Mouse (Mus musculus) midbrain, embryonic 16.5 days (tissue): ENCODE results near the gene Ascc1. TPM values are rescaled to one million over a fixed set of nuclear protein-coding genes. Genes with fewer than 3 reads are reported as not detected.
"Not testable (repeated sequence)": the region's sequence is repeated elsewhere in the genome, so short reads cannot be mapped to it uniquely, and the experiment has no call there.

ENCODE experiments used
- ATAC-seq: fragments of 200-750 bp; cut with Nextera tagmentation; 2 replicates; pipeline ENCODE4 v1.8.0; 2017; ENCODE audit warnings: moderate TSS enrichment
- H3K27ac ChIP-seq: fragments of 300-500 bp; sonication (generic); 2 replicates; pipeline ENCODE4 v1.5.1; 2014; ENCODE audit warnings: mild to moderate bottlenecking, low read length, mixed read lengths
- H3K27me3 ChIP-seq: fragments of 300-500 bp; sonication (generic); 2 replicates; pipeline ENCODE4 v1.6.1; 2014; ENCODE audit warnings: low read depth, low read length, mixed read lengths; ENCODE audit not compliant: control insufficient read depth, insufficient read depth
- H3K36me3 ChIP-seq: fragments of 300-500 bp; sonication (generic); 2 replicates; pipeline ENCODE4 v1.6.1; 2014; ENCODE audit warnings: mild to moderate bottlenecking, low read length, moderate library complexity, mixed read lengths; ENCODE audit not compliant: control insufficient read depth, insufficient read depth
- H3K4me1 ChIP-seq: fragments of 300-500 bp; sonication (generic); 2 replicates; pipeline ENCODE4 v1.6.1; 2014; ENCODE audit warnings: mild to moderate bottlenecking, low read length, mixed read lengths; ENCODE audit not compliant: control insufficient read depth, insufficient read depth
- H3K4me2 ChIP-seq: fragments of 300-500 bp; sonication (generic); 2 replicates; pipeline ENCODE4 v1.6.1; 2014; ENCODE audit warnings: mild to moderate bottlenecking, low read length, mixed read lengths
- H3K4me3 ChIP-seq: fragments of 300-500 bp; sonication (generic); 2 replicates; pipeline ENCODE4 v1.5.1; 2014; ENCODE audit warnings: low read depth, mild to moderate bottlenecking, low read length, moderate library complexity, mixed read lengths
- H3K9ac ChIP-seq: fragments of 300-500 bp; sonication (generic); 2 replicates; pipeline ENCODE4 v1.6.1; 2014; ENCODE audit warnings: low read depth, low read length, mixed read lengths
- H3K9me3 ChIP-seq: fragments of 300-500 bp; sonication (generic); replicated peaks from 2 replicates; pipeline ENCODE4 v1.6.1; 2014; ENCODE audit warnings: mild to moderate bottlenecking, low read length, mixed read lengths; ENCODE audit not compliant: control insufficient read depth, poor library complexity, severe bottlenecking
- WGBS: fragments of 180-500 bp; shearing (Covaris S2); extraction: QIAGEN DNeasy Blood & Tissue Kit; methylation state at CpG from one replicate; pipeline ENCODE4 v1.1.7; 2014; 5-methylcytosine and 5-hydroxymethylcytosine counted together
- polyA plus RNA-seq: library from polyadenylated mRNA; unstranded; fragments of >200 nt; fragmentation: Nextera tagmentation; extraction: Ambion mirVana; gene quantifications from 2 replicates; pipeline ENCODE4 v1.2.1, GENCODE M21; 2015

Ascc1 gene
- polyA plus RNA-seq, 1 experiment from 2014 or later: 54.5 TPM

- no peaks in the 10 kb centered on the region for H3K9me3 ChIP-seq
- H3K36me3 ChIP-seq: peaks cover 7% of the 10 kb centered on the region; the same call in 1 of the 2 replicates
- H3K27ac ChIP-seq: no peak overlapping the region
- WGBS: 17% methylated on average over 7 of the region's 7 CpGs
- peaks cover 9% of the 10 kb centered on the region; the same call in 1 of the 2 replicates for H3K4me1 ChIP-seq
- no peak overlapping the region for H3K4me2 ChIP-seq
- no peak overlapping the region for H3K4me3 ChIP-seq
- H3K9ac ChIP-seq: no peak overlapping the region
- H3K27me3 ChIP-seq: no peaks in the 10 kb centered on the region
- no peak for ATAC-seq
Measured at GRCm38 (mm10) chr10:59997591-59997990, 5.0 kb upstream of the Ascc1 start.

GRCm38 (mm10) chr10:59999057-59999456 is 3.5 kb upstream of the Ascc1 start:
- no peak for ATAC-seq
- Histone ChIP-seq H3K9ac (no peak overlapping the region), H3K4me2 (no peak overlapping the region), H3K36me3 (peaks cover 7% of the 10 kb centered on the region; the same call in 1 of the 2 replicates), H3K27me3 (no peaks in the 10 kb centered on the region), H3K9me3 (no peaks in the 10 kb centered on the region), H3K4me3 (no peak overlapping the region), H3K4me1 (peaks cover 14% of the 10 kb centered on the region; the same call in 1 of the 2 replicates), H3K27ac (no peak overlapping the region)
- WGBS: 91% methylated on average over 3 of the region's 3 CpGs

- Histone ChIP-seq H3K4me2 (peak overlapping the region; percentile 88), H3K4me1 (peaks cover 16% of the 10 kb centered on the region; the same call in 1 of the 2 replicates), H3K4me3 (peak overlapping the region; percentile 52)
- not testable (repeated sequence) for H3K9me3 ChIP-seq, H3K27me3 ChIP-seq, H3K9ac ChIP-seq, H3K27ac ChIP-seq, ATAC-seq, H3K36me3 ChIP-seq
- 89% methylated on average over 8 of the region's 8 CpGs for WGBS
Measured at GRCm38 (mm10) chr10:60001663-60002062, 942 bp upstream of the Ascc1 start.

- Histone ChIP-seq H3K27me3 (no peaks in the 10 kb centered on the region), H3K4me1 (peaks cover 16% of the 10 kb centered on the region; the same call in 1 of the 2 replicates), H3K9ac (peak overlapping the region; percentile 68), H3K4me2 (peak overlapping the region; percentile 88), H3K9me3 (no peaks in the 10 kb centered on the region), H3K4me3 (peak overlapping the region; percentile 52), H3K36me3 (no peaks in the 10 kb centered on the region), H3K27ac (peak overlapping the region; percentile 99)
- 5% methylated on average over 12 of the region's 12 CpGs for WGBS
- ATAC-seq: no peak
Measured at GRCm38 (mm10) chr10:60002203-60002602, 402 bp upstream of the Ascc1 start.

- H3K4me1 ChIP-seq: peaks cover 16% of the 10 kb centered on the region; the same call in 1 of the 2 replicates
Measured at GRCm38 (mm10) chr10:60003213-60003752, 678 bp downstream of the Ascc1 start.

GRCm38 (mm10) chr10:60003847-60004246 is 1.2 kb downstream of the Ascc1 start:
- H3K4me1 ChIP-seq: peaks cover 16% of the 10 kb centered on the region; the same call in 1 of the 2 replicates
- H3K27ac ChIP-seq: peak overlapping the region; percentile 99
- peak overlapping the region; percentile 52 for H3K4me3 ChIP-seq
- peak overlapping the region; percentile 52 for H3K4me2 ChIP-seq
- ATAC-seq: no peak
- no peaks in the 10 kb centered on the region for H3K27me3 ChIP-seq
- peak overlapping the region; percentile 67 for H3K9ac ChIP-seq
- 64% methylated on average over 9 of the region's 9 CpGs for WGBS
- no peaks in the 10 kb centered on the region for H3K9me3 ChIP-seq
- no peaks in the 10 kb centered on the region for H3K36me3 ChIP-seq

More at GRCm38 (mm10) chr10:60003213-60003752, 678 bp downstream of the Ascc1 start:
- Histone ChIP-seq H3K27me3 (no peaks in the 10 kb centered on the region), H3K9me3 (no peaks in the 10 kb centered on the region), H3K9ac (peak overlapping the region; percentile 67), H3K4me2 (peak overlapping the region; percentile 52), H3K4me3 (peak overlapping the region; percentile 52), H3K27ac (peak overlapping the region; percentile 99), H3K36me3 (no peaks in the 10 kb centered on the region)
- under 1% methylated on average over 21 of the region's 21 CpGs for WGBS
- peak; percentile 87 for ATAC-seq

- Histone ChIP-seq H3K9ac (no peak overlapping the region), H3K36me3 (no peaks in the 10 kb centered on the region), H3K9me3 (no peaks in the 10 kb centered on the region), H3K4me2 (no peak overlapping the region), H3K27ac (no peak overlapping the region), H3K4me1 (peaks cover 16% of the 10 kb centered on the region; the same call in 1 of the 2 replicates), H3K27me3 (no peaks in the 10 kb centered on the region), H3K4me3 (no peak overlapping the region)
- 65% methylated on average over 2 of the region's 2 CpGs for WGBS
- no peak for ATAC-seq
Measured at GRCm38 (mm10) chr10:60005264-60005663, 2.7 kb downstream of the Ascc1 start.

- H3K36me3 ChIP-seq: 0 out of 2 replicates have a peak, but pooled peaks cover 2% of the 10 kb centered on the region
- no peak overlapping the region for H3K4me3 ChIP-seq
- H3K27ac ChIP-seq: no peak overlapping the region
- no peak for ATAC-seq
- H3K27me3 ChIP-seq: no peaks in the 10 kb centered on the region
- 83% methylated on average over 3 of the region's 3 CpGs for WGBS
- H3K9ac ChIP-seq: no peak overlapping the region
- H3K9me3 ChIP-seq: no peaks in the 10 kb centered on the region
- 0 out of 2 replicates have a peak, but pooled peaks cover 1% of the 10 kb centered on the region for H3K4me1 ChIP-seq
- no peak overlapping the region for H3K4me2 ChIP-seq
Measured at GRCm38 (mm10) chr10:60009115-60009514, 6.5 kb downstream of the Ascc1 start.

- Histone ChIP-seq H3K27ac (no peak overlapping the region), H3K9ac (no peak overlapping the region), H3K4me2 (no peak overlapping the region), H3K4me3 (no peak overlapping the region), H3K36me3 (peaks cover 11% of the 10 kb centered on the region), H3K4me1 (no peaks in the 10 kb centered on the region), H3K27me3 (no peaks in the 10 kb centered on the region), H3K9me3 (no peaks in the 10 kb centered on the region)
- no peak for ATAC-seq
- 91% methylated on average over 6 of the region's 6 CpGs for WGBS
Measured at GRCm38 (mm10) chr10:60016223-60016622, 13.6 kb downstream of the Ascc1 start.
